Mouse (Mus musculus): Measurements from ENCODE around the gene Ficd.

Gene Ficd

GRCm38 (mm10) chr5:113735345-113736112, at the start of gene Ficd:
TSS of gene Ficd (plus strand) at chr5:113735803.
- DNase-seq, result peak; percentile 94 to 95

- DNase-seq, result no peak
Observed at GRCm38 (mm10) chr5:113687514-113687913, 48.1 kb upstream of the Ficd start.

- DNase-seq, result peak in 1 of 2 experiments; percentile 58
Observed at GRCm38 (mm10) chr5:113690069-113690548, 45.5 kb upstream of the Ficd start.

- DNase-seq, result no peak
Observed at GRCm38 (mm10) chr5:113690866-113691265, 44.7 kb upstream of the Ficd start.

GRCm38 (mm10) chr5:113693196-113693755, 42.3 kb upstream of the Ficd start:
- DNase-seq, result no peak

GRCm38 (mm10) chr5:113694000-113694399, 41.6 kb upstream of the Ficd start:
- peak in 1 of 2 experiments; percentile 57 for DNase-seq

- DNase-seq, result no peak
Observed at GRCm38 (mm10) chr5:113694415-113694814, 41.2 kb upstream of the Ficd start.

- no peak for DNase-seq
Observed at GRCm38 (mm10) chr5:113700388-113701023, 35.1 kb upstream of the Ficd start.

GRCm38 (mm10) chr5:113703803-113704585, 31.6 kb upstream of the Ficd start:
- no peak for DNase-seq

GRCm38 (mm10) chr5:113712861-113713260, 22.7 kb upstream of the Ficd start:
- DNase-seq, result no peak

- DNase-seq, result peak; percentile 62
Observed at GRCm38 (mm10) chr5:113716581-113717388, 18.8 kb upstream of the Ficd start.

- DNase-seq, result peak; percentile 90
Observed at GRCm38 (mm10) chr5:113719221-113719661, 16.4 kb upstream of the Ficd start.

- peak; percentile 78 to 79 for DNase-seq
Observed at GRCm38 (mm10) chr5:113722224-113723013, 13.2 kb upstream of the Ficd start.

- peak; percentile 98 to 99 for DNase-seq
Observed at GRCm38 (mm10) chr5:113723567-113724237, 11.9 kb upstream of the Ficd start.

- peak; percentile 97 to 98 for DNase-seq
Observed at GRCm38 (mm10) chr5:113724446-113724845, 11.2 kb upstream of the Ficd start, which contains the start of gene 1700069L16Rik. TSS of gene 1700069L16Rik (minus strand) at chr5:113724772.

GRCm38 (mm10) chr5:113725417-113725816, 10.2 kb upstream of the Ficd start:
- no peak for DNase-seq

GRCm38 (mm10) chr5:113726618-113727017, 9.0 kb upstream of the Ficd start:
- peak; percentile 55 to 69 for DNase-seq

GRCm38 (mm10) chr5:113727238-113727637, 8.4 kb upstream of the Ficd start:
- peak; percentile 80 to 84 for DNase-seq

- DNase-seq, result peak; percentile 90 to 95
Observed at GRCm38 (mm10) chr5:113728011-113728410, 7.6 kb upstream of the Ficd start.

- DNase-seq, result peak in 1 of 2 experiments; percentile 49
Observed at GRCm38 (mm10) chr5:113728691-113729090, 6.9 kb upstream of the Ficd start.

All from cerebellum, postnatal 14 days (tissue).